Mouse (Mus musculus) small intestine, adult 2 months (tissue): ENCODE results near the gene Cacnb3. TPM values are rescaled to one million over a fixed set of nuclear protein-coding genes. Genes with fewer than 3 reads are reported as not detected.

Source experiments
- H3K27ac ChIP-seq: fragments of 200-500 bp; 2 replicates; pipeline ENCODE4 v1.5.1; 2012; ENCODE audit warnings: low read depth, low read length, control low read depth, inconsistent platforms; ENCODE audit not compliant: insufficient read depth
- H3K27me3 ChIP-seq: fragments of 200-500 bp; 2 replicates; pipeline ENCODE4 v1.6.1; 2012; ENCODE audit warnings: mild to moderate bottlenecking, moderate library complexity, low read length, inconsistent platforms; ENCODE audit not compliant: control insufficient read depth, insufficient read depth
- H3K36me3 ChIP-seq: fragments of 200-500 bp; 2 replicates; pipeline ENCODE4 v1.6.1; 2012; ENCODE audit warnings: mild to moderate bottlenecking, low read length, control low read depth, inconsistent platforms; ENCODE audit not compliant: control insufficient read depth, insufficient read depth
- H3K4me1 ChIP-seq: fragments of 200-500 bp; 2 replicates; pipeline ENCODE4 v1.6.1; 2012; ENCODE audit warnings: low read length, inconsistent platforms, mixed read lengths; ENCODE audit not compliant: control insufficient read depth, insufficient read depth, insufficient read length
- H3K4me3 ChIP-seq: fragments of 200-500 bp; 2 replicates; pipeline ENCODE4 v1.5.1; 2012; ENCODE audit warnings: low read depth, mild to moderate bottlenecking, control low read depth, inconsistent platforms, low read length, moderate library complexity
- CTCF ChIP-seq: fragments of 200-500 bp; IDR thresholded peaks from 2 replicates; pipeline ENCODE4 v1.5.1; 2012; ENCODE audit warnings: low read depth, mild to moderate bottlenecking, control low read depth, inconsistent platforms, low read length, moderate library complexity, mixed read lengths; ENCODE audit not compliant: insufficient replicate concordance, insufficient read length; ENCODE audit errors: extremely low read depth
- POLR2A ChIP-seq: fragments of 200-500 bp; IDR thresholded peaks from 2 replicates; pipeline ENCODE4 v1.6.1; 2012; ENCODE audit warnings: low read depth, mild to moderate bottlenecking, control low read depth, inconsistent platforms, low read length, moderate library complexity
- WGBS: fragments of 180-500 bp; shearing (Covaris S2); methylation state at CpG from one replicate; pipeline ENCODE4 v1.1.7; 2018; 5-methylcytosine and 5-hydroxymethylcytosine counted together
- polyA plus RNA-seq: library from polyadenylated mRNA; depleted of rRNA; stranded (reverse); fragments of >200 nt; gene quantifications from 2 replicates; pipeline ENCODE4 v1.2.3, GENCODE M21; 2012

Cacnb3 gene
- polyA plus RNA-seq, 1 experiment: 40.2 TPM

- TF ChIP-seq POLR2A: no peak
- TF ChIP-seq CTCF: no peak
These were observed 6.5 kb downstream of the Cacnb3 start for GRCm38 (mm10) chr15:98637155-98637554.

GRCm38 (mm10) chr15:98640157-98640556 lies 9.5 kb downstream of the Cacnb3 start:
- TF ChIP-seq CTCF: no peak
- no peak for TF ChIP-seq POLR2A
- H3K27me3 ChIP-seq: 0 out of 2 replicates have a peak, but pooled peaks cover 5% of the 10 kb centered on the region
- H3K4me3 ChIP-seq: no peak overlapping the region
- peaks cover 8% of the 10 kb centered on the region; the same call in 1 of the 2 replicates for H3K36me3 ChIP-seq
- WGBS: 43% methylated on average over 8 of the region's 8 CpGs
- H3K27ac ChIP-seq: no peak overlapping the region
- H3K4me1 ChIP-seq: peaks cover 2% of the 10 kb centered on the region

More at GRCm38 (mm10) chr15:98637155-98637554, 6.5 kb downstream of the Cacnb3 start:
- 74% methylated on average over 3 of the region's 3 CpGs for WGBS
- H3K27me3 ChIP-seq: peaks cover 13% of the 10 kb centered on the region
- peaks cover 2% of the 10 kb centered on the region; the same call in 1 of the 2 replicates for H3K36me3 ChIP-seq
- no peak overlapping the region for H3K4me3 ChIP-seq
- no peak overlapping the region for H3K27ac ChIP-seq
- H3K4me1 ChIP-seq: peaks cover 5% of the 10 kb centered on the region

GRCm38 (mm10) chr15:98644406-98644805 lies 13.8 kb downstream of the Cacnb3 start:
- Histone ChIP-seq H3K27me3 (no peaks in the 10 kb centered on the region), H3K4me1 (peaks cover 5% of the 10 kb centered on the region), H3K4me3 (no peak overlapping the region), H3K36me3 (peaks cover 41% of the 10 kb centered on the region), H3K27ac (no peak overlapping the region)
- TF ChIP-seq POLR2A: no peak
- no peak for TF ChIP-seq CTCF
- 92% methylated on average over 12 of the region's 12 CpGs for WGBS

GRCm38 (mm10) chr15:98645057-98646026 lies 14.7 kb downstream of the Cacnb3 start:
- TF ChIP-seq POLR2A: no peak
- TF ChIP-seq CTCF: no peak
- 66% methylated on average over 24 of the region's 24 CpGs for WGBS
- Histone ChIP-seq H3K27ac (no peak overlapping the region; the same call in 1 of the 2 replicates), H3K27me3 (no peaks in the 10 kb centered on the region), H3K4me3 (no peak overlapping the region), H3K4me1 (peaks cover 5% of the 10 kb centered on the region), H3K36me3 (peaks cover 49% of the 10 kb centered on the region)

- Histone ChIP-seq H3K36me3 (peaks cover 62% of the 10 kb centered on the region), H3K4me1 (peaks cover 5% of the 10 kb centered on the region), H3K27me3 (no peaks in the 10 kb centered on the region), H3K4me3 (no peak overlapping the region), H3K27ac (no peak overlapping the region)
- WGBS: 83% methylated on average over 8 of the region's 8 CpGs
- TF ChIP-seq CTCF (no peak), POLR2A (no peak)
These were observed 16.1 kb downstream of the Cacnb3 start for GRCm38 (mm10) chr15:98646737-98647136.

- H3K4me3 ChIP-seq: no peak overlapping the region
- WGBS: 93% methylated on average over 10 of the region's 10 CpGs
- H3K36me3 ChIP-seq: peaks cover 67% of the 10 kb centered on the region
- H3K4me1 ChIP-seq: peaks cover 5% of the 10 kb centered on the region
- H3K27ac ChIP-seq: no peak overlapping the region
- TF ChIP-seq POLR2A (no peak), CTCF (no peak)
- no peaks in the 10 kb centered on the region for H3K27me3 ChIP-seq
These were observed 16.7 kb downstream of the Cacnb3 start for GRCm38 (mm10) chr15:98647308-98647707.

GRCm38 (mm10) chr15:98648071-98648470 lies 17.4 kb downstream of the Cacnb3 start:
- H3K4me1 ChIP-seq: peaks cover 5% of the 10 kb centered on the region
- H3K36me3 ChIP-seq: peaks cover 74% of the 10 kb centered on the region
- TF ChIP-seq CTCF (no peak), POLR2A (no peak)
- 94% methylated on average over 3 of the region's 3 CpGs for WGBS
- H3K27me3 ChIP-seq: no peaks in the 10 kb centered on the region
- no peak overlapping the region for H3K27ac ChIP-seq
- H3K4me3 ChIP-seq: no peak overlapping the region
